Mouse (Mus musculus) liver, embryonic 14.5 days (tissue): ENCODE measurements around the gene Nphp4.

ENCODE experiments used
- CTCF ChIP-seq: IDR thresholded peaks from 2 replicates; pipeline ENCODE4 v1.5.1; 2016; ENCODE audit warnings: antibody characterized with exemption, low read depth, control low read depth
- EP300 ChIP-seq: IDR thresholded peaks from 2 replicates; pipeline ENCODE4 v1.6.1; 2016; ENCODE audit warnings: antibody characterized with exemption, low read depth

GRCm38 (mm10) chr4:152475941-152476340 lies 565 bp upstream of the Nphp4 start:
- no peak for TF ChIP-seq CTCF
- TF ChIP-seq EP300 = no peak
